Mouse (Mus musculus) megakaryocyte, embryonic 14.5 days (primary cell): ENCODE data around the gene Samhd1. TPM values are rescaled to one million over a fixed set of nuclear protein-coding genes. Genes with fewer than 3 reads are reported as not detected.

ENCODE experiments used
- H3K27me3 ChIP-seq: replicated peaks from 2 replicates; pipeline ENCODE3; 2012; ENCODE audit warnings: inconsistent platforms
- H3K36me3 ChIP-seq: replicated peaks from 2 replicates; pipeline ENCODE3; 2012; ENCODE audit warnings: low read length, inconsistent platforms, mixed read lengths
- H3K4me1 ChIP-seq: 2 replicates; pipeline ENCODE4 v1.6.1; 2012; ENCODE audit warnings: inconsistent platforms
- H3K4me3 ChIP-seq: replicated peaks from 2 replicates; pipeline ENCODE3; 2012; ENCODE audit warnings: moderate library complexity, mild to moderate bottlenecking, inconsistent platforms
- H3K9me3 ChIP-seq: 2 replicates; pipeline ENCODE4 v1.6.1; 2012; ENCODE audit warnings: inconsistent platforms
- FLI1 ChIP-seq: IDR thresholded peaks from 2 replicates; pipeline ENCODE4 v1.6.1; 2012; ENCODE audit warnings: low read length, inconsistent platforms, mixed read lengths
- GATA1 ChIP-seq: IDR thresholded peaks from 3 replicates; pipeline ENCODE4 v1.6.1; 2012; ENCODE audit warnings: mixed read lengths, low read length, inconsistent platforms, borderline replicate concordance
- polyA plus RNA-seq: library from polyadenylated mRNA; stranded (reverse); fragments of >175 nt; gene quantifications from 2 replicates; pipeline ENCODE4 v1.2.3, GENCODE M21; 2012; ENCODE audit warnings: low replicate concordance; ENCODE audit not compliant: insufficient read depth

Gene Samhd1
- polyA plus RNA-seq, 1 experiment: 27.3 TPM

DNA sequence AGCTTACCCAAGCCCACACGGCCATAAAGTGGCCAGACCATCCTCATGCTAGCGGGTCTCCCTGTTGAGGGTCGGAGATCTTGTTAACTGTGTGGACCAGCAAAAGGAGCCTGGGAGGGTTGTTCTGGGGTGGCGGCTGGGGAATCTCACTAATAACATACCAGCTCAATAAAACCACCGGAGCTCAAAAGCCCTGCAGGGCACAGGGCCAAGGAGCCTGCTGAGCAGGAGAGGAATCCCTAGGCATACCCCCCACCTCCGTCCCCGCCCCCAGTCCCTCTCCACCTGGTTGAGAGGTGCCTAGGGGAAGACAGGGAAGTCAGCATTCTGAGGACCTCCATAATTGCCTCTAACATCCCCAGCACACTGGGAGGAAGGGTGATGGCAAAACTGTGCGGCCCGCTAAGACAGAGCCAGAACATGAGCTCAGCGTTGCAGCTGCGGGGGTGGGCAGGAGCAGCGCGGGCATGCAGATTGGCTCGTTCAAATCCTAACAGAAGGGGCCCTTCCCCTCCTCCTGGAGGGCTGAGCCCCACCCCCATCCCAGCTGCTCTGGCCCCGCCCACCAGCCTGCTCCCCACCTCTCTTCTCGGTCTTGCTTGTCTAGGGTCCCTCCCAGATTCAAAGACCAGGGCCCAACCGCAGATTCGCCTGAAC is 76.6 kb downstream of the Samhd1 start:
- H3K4me1 ChIP-seq: peaks cover 60% of the 10 kb centered on the region
- no peak for TF ChIP-seq FLI1
- no peak for TF ChIP-seq GATA1
- no peaks in the 10 kb centered on the region for H3K9me3 ChIP-seq
- H3K27me3 ChIP-seq: no peaks in the 10 kb centered on the region
- peaks cover 68% of the 10 kb centered on the region for H3K36me3 ChIP-seq
- no peak overlapping the region for H3K4me3 ChIP-seq

- TF ChIP-seq FLI1 (no peak), GATA1 (no peak)
- H3K4me1 ChIP-seq: peaks cover 58% of the 10 kb centered on the region
- no peaks in the 10 kb centered on the region for H3K9me3 ChIP-seq
- H3K4me3 ChIP-seq: no peak overlapping the region
- peaks cover 75% of the 10 kb centered on the region for H3K36me3 ChIP-seq
- H3K27me3 ChIP-seq: no peaks in the 10 kb centered on the region
Measured at GRCm38 (mm10) chr2:157057758-157058157, 77.3 kb downstream of the Samhd1 start.

- Histone ChIP-seq H3K9me3 (no peaks in the 10 kb centered on the region), H3K36me3 (peaks cover 81% of the 10 kb centered on the region), H3K4me1 (peaks cover 58% of the 10 kb centered on the region), H3K4me3 (no peak overlapping the region), H3K27me3 (no peaks in the 10 kb centered on the region)
- TF ChIP-seq GATA1: no peak
- no peak for TF ChIP-seq FLI1
Measured at GRCm38 (mm10) chr2:157057186-157057585, 77.9 kb downstream of the Samhd1 start.

GRCm38 (mm10) chr2:157055721-157056120 is 79.3 kb downstream of the Samhd1 start:
- Histone ChIP-seq H3K36me3 (peaks cover 84% of the 10 kb centered on the region), H3K4me3 (no peak overlapping the region), H3K4me1 (peaks cover 52% of the 10 kb centered on the region), H3K9me3 (no peaks in the 10 kb centered on the region), H3K27me3 (no peaks in the 10 kb centered on the region)
- no peak for TF ChIP-seq GATA1
- no peak for TF ChIP-seq FLI1

DNA sequence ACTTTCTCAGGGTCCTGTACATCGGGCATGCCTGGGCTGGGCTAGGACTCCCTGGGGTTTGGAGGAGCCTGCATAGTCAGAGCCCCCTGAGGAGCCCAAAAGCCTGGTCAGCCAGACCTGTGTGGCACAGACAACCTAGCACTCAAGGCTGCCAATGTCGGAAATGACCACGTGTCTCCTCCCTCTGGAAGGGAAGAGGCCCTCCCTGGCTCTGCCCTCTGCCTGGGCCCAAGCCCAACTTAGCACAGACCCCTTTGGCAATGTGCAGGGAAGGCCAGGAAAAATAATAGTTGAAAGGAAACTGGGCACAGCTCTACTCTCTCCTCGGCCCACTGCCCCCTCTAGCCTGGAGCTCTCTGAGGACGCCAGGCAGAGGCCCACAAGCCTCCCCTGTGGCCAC is 80.2 kb downstream of the Samhd1 start:
- TF ChIP-seq GATA1: no peak
- TF ChIP-seq FLI1: no peak
- H3K4me3 ChIP-seq: peak overlapping the region; percentile 10
- peaks cover 50% of the 10 kb centered on the region for H3K4me1 ChIP-seq
- peaks cover 1% of the 10 kb centered on the region for H3K27me3 ChIP-seq
- no peaks in the 10 kb centered on the region for H3K9me3 ChIP-seq
- peaks cover 84% of the 10 kb centered on the region for H3K36me3 ChIP-seq

- H3K9me3 ChIP-seq: no peaks in the 10 kb centered on the region
- peaks cover 2% of the 10 kb centered on the region for H3K27me3 ChIP-seq
- H3K4me1 ChIP-seq: peaks cover 54% of the 10 kb centered on the region
- peaks cover 84% of the 10 kb centered on the region for H3K36me3 ChIP-seq
- no peak overlapping the region for H3K4me3 ChIP-seq
- TF ChIP-seq GATA1 (no peak), FLI1 (no peak)
Measured at GRCm38 (mm10) chr2:157054297-157054696, 80.8 kb downstream of the Samhd1 start.

DNA sequence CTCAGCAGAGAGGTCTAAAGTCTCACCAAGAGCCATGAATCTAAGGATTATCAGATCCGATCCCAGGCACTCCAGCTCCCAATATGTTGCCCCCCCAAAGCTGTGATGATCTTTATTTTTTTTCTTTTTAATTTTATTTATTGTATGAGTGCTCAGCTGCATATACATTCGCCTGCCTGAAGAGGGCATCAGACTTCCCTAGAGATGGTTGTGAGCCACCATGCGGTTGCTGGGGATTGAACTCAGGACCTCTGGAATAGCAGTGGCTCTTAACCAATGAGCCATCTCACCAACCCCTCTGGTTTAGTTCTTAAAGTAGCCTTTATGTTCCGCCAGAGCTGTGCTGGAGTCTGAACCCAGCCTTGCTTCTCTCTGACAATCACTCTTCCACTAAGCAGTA is 81.3 kb downstream of the Samhd1 start:
- peaks cover 56% of the 10 kb centered on the region for H3K4me1 ChIP-seq
- no peak overlapping the region for H3K4me3 ChIP-seq
- H3K27me3 ChIP-seq: peaks cover 2% of the 10 kb centered on the region
- H3K36me3 ChIP-seq: peaks cover 82% of the 10 kb centered on the region
- TF ChIP-seq GATA1 (no peak), FLI1 (no peak)
- H3K9me3 ChIP-seq: no peaks in the 10 kb centered on the region

DNA sequence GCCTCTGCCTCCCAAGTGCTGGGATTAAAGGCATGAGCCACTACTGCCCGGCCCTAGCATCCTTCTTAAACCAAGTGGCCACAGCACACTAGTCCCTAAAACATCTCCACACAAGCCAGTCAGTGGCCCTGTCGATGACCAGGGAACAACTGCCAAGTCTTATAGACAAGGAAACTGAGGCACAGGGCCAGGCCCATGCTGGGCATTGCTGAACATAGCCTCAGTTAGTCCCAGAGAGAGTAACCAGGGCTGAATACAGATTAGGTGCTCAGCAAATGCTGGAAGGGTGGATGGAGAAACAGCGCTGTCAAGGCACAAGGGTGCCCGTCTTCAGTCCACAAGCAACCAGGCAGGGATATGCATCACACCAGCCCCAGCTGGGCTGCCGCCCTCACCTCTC is 81.9 kb downstream of the Samhd1 start:
- H3K36me3 ChIP-seq: peaks cover 79% of the 10 kb centered on the region
- peaks cover 59% of the 10 kb centered on the region for H3K4me1 ChIP-seq
- no peaks in the 10 kb centered on the region for H3K9me3 ChIP-seq
- peaks cover 2% of the 10 kb centered on the region for H3K27me3 ChIP-seq
- no peak overlapping the region for H3K4me3 ChIP-seq
- no peak for TF ChIP-seq FLI1
- no peak for TF ChIP-seq GATA1

- Histone ChIP-seq H3K9me3 (no peaks in the 10 kb centered on the region), H3K4me1 (peaks cover 62% of the 10 kb centered on the region), H3K4me3 (no peak overlapping the region), H3K27me3 (peaks cover 2% of the 10 kb centered on the region), H3K36me3 (peaks cover 76% of the 10 kb centered on the region)
- TF ChIP-seq FLI1: no peak
- no peak for TF ChIP-seq GATA1
Measured at GRCm38 (mm10) chr2:157052448-157052847, 82.6 kb downstream of the Samhd1 start.

DNA sequence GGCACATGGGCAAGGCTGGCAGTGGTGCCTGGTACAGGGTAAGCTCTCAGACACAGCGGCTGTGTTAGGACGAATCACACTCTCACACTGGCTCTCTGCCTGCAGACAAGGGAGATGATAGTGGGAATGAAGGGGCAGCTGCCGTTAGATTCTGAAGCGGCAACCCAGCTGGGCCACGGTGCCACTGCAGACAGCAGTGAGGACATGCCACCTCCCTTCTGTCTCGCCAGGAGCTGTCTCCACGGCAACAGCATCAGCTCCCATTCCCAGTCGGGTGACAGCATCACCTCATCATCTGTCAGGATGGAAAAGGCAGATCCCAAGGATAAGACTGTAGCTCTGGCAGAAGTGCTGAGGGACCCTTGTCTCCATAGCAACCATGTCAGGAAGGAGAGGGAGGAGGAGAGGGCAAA is 85.2 kb downstream of the Samhd1 start:
- Histone ChIP-seq H3K4me3 (no peak overlapping the region), H3K27me3 (peaks cover 2% of the 10 kb centered on the region), H3K4me1 (peaks cover 53% of the 10 kb centered on the region), H3K36me3 (peaks cover 82% of the 10 kb centered on the region), H3K9me3 (peaks cover 13% of the 10 kb centered on the region)
- TF ChIP-seq GATA1: no peak
- no peak for TF ChIP-seq FLI1
